Mouse (Mus musculus) midbrain, postnatal 0 days (tissue): ENCODE data around the gene Gm10577. TPM values are rescaled to one million over a fixed set of nuclear protein-coding genes. Genes with fewer than 3 reads are reported as not detected.

Experiments used
- ATAC-seq: fragments of 200-750 bp; cut with Nextera tagmentation; 2 replicates; pipeline ENCODE4 v1.8.0; 2017; ENCODE audit warnings: moderate number of reproducible peaks, mild to moderate bottlenecking, moderate TSS enrichment, moderate library complexity; ENCODE audit not compliant: low FRiP score
- DNase-seq: peaks from one replicate; pipeline ENCODE4 v3.0.0-alpha.2; 2015; ENCODE audit warnings: low spot score
- H3K27ac ChIP-seq: fragments of 300-500 bp; sonication (generic); 2 replicates; pipeline ENCODE4 v1.5.1; 2014; ENCODE audit warnings: low read depth, mild to moderate bottlenecking, low read length, mixed read lengths
- H3K27me3 ChIP-seq: fragments of 300-500 bp; sonication (generic); 2 replicates; pipeline ENCODE4 v1.6.1; 2014; ENCODE audit warnings: low read length, control low read depth, mixed read lengths; ENCODE audit not compliant: insufficient read depth
- H3K36me3 ChIP-seq: fragments of 300-500 bp; sonication (generic); 2 replicates; pipeline ENCODE4 v1.6.1; 2014; ENCODE audit warnings: low read length, control low read depth, mixed read lengths; ENCODE audit not compliant: insufficient read depth
- H3K4me1 ChIP-seq: fragments of 300-500 bp; sonication (generic); 2 replicates; pipeline ENCODE4 v1.6.1; 2014; ENCODE audit warnings: mild to moderate bottlenecking, control low read depth, antibody characterized with exemption, low read length, mixed read lengths; ENCODE audit not compliant: insufficient read depth
- H3K4me2 ChIP-seq: fragments of 300-500 bp; sonication (generic); 2 replicates; pipeline ENCODE4 v1.6.1; 2014; ENCODE audit warnings: low read depth, mild to moderate bottlenecking, low read length, mixed read lengths; ENCODE audit not compliant: poor library complexity, severe bottlenecking
- H3K4me3 ChIP-seq: fragments of 300-500 bp; sonication (generic); 2 replicates; pipeline ENCODE4 v1.5.1; 2014; ENCODE audit warnings: low read depth, mild to moderate bottlenecking, low read length, moderate library complexity
- H3K9ac ChIP-seq: fragments of 300-500 bp; sonication (generic); replicated peaks from 2 replicates; pipeline ENCODE4 v1.6.1; 2014; ENCODE audit warnings: mild to moderate bottlenecking, low read length, moderate library complexity, mixed read lengths; ENCODE audit not compliant: poor library complexity, severe bottlenecking
- H3K9me3 ChIP-seq: fragments of 300-500 bp; sonication (generic); 2 replicates; pipeline ENCODE4 v1.6.1; 2016; ENCODE audit warnings: low read length, control low read depth
- CTCF ChIP-seq: IDR thresholded peaks from 2 replicates; pipeline ENCODE4 v1.5.1; 2016; ENCODE audit warnings: antibody characterized with exemption, mild to moderate bottlenecking
- WGBS: fragments of 180-500 bp; shearing (Covaris S2); extraction: QIAGEN DNeasy Blood & Tissue Kit; methylation state at CpG from one replicate; pipeline ENCODE4 v1.1.7; 2014; 5-methylcytosine and 5-hydroxymethylcytosine counted together
- polyA plus RNA-seq: library from polyadenylated mRNA; unstranded; fragments of >200 nt; fragmentation: Nextera tagmentation; extraction: Ambion mirVana; gene quantifications from 2 replicates; pipeline ENCODE4 v1.2.1, GENCODE M21; 2015
- total RNA-seq: library from RNA; depleted of rRNA; stranded (reverse); fragments of >200 nt; gene quantifications from 2 replicates; pipeline ENCODE4 v1.2.3, GENCODE M21; 2014; rRNA removed

Gene Gm10577
- total and polyA plus RNA-seq, 2 experiments from 2014 or later: not detected

- peak overlapping the region; percentile 57 for H3K27ac ChIP-seq
- TF ChIP-seq CTCF: peak; percentile 39
- ATAC-seq: peak; percentile 57
Measured at GRCm38 (mm10) chr4:100974455-100975035, 46.0 kb downstream of the Gm10577 start.

GRCm38 (mm10) chr4:100973641-100974454, 46.6 kb downstream of the Gm10577 start:
- no peaks in the 10 kb centered on the region for H3K4me1 ChIP-seq
- TF ChIP-seq CTCF: no peak
- peak overlapping the region; percentile 57 for H3K27ac ChIP-seq
- H3K4me3 ChIP-seq: no peak overlapping the region
- peak; percentile 88 for ATAC-seq
- no peaks in the 10 kb centered on the region for H3K27me3 ChIP-seq
- 20% methylated on average over 16 of the region's 16 CpGs for WGBS
- H3K9ac ChIP-seq: no peak overlapping the region
- no peaks in the 10 kb centered on the region for H3K9me3 ChIP-seq
- H3K36me3 ChIP-seq: 0 out of 2 replicates have a peak, but pooled peaks cover 8% of the 10 kb centered on the region
- peak; percentile 84 for DNase-seq
- H3K4me2 ChIP-seq: no peak overlapping the region

More at GRCm38 (mm10) chr4:100974455-100975035, 46.0 kb downstream of the Gm10577 start:
- H3K4me3 ChIP-seq: no peak overlapping the region
- no peaks in the 10 kb centered on the region for H3K4me1 ChIP-seq
- H3K9me3 ChIP-seq: no peaks in the 10 kb centered on the region
- WGBS: 20% methylated on average over 14 of the region's 14 CpGs
- no peaks in the 10 kb centered on the region for H3K27me3 ChIP-seq
- H3K9ac ChIP-seq: no peak overlapping the region
- H3K4me2 ChIP-seq: no peak overlapping the region
- DNase-seq: peak; percentile 76
- 0 out of 2 replicates have a peak, but pooled peaks cover 4% of the 10 kb centered on the region for H3K36me3 ChIP-seq

Other genes starting within 250 kb of the Gm10577 start
- gene Cachd1, start 244.0 kb downstream of the Gm10577 start, total RNA-seq: 52.2 and 59.8 TPM in 2 replicates
- 25.1 and 26.5 TPM in 2 replicates for gene Cachd1, start 244.0 kb downstream of the Gm10577 start, polyA plus RNA-seq
- gene Raver2, start 48.3 kb upstream of the Gm10577 start, total RNA-seq: 19.7 and 20.2 TPM in 2 replicates
- gene Raver2, start 48.3 kb upstream of the Gm10577 start, polyA plus RNA-seq: 4.8 and 5.5 TPM in 2 replicates
- gene Jak1, start 244.6 kb upstream of the Gm10577 start, total RNA-seq: 76.1 and 87.5 TPM in 2 replicates
- 82.7 and 91.9 TPM in 2 replicates for gene Jak1, start 244.6 kb upstream of the Gm10577 start, polyA plus RNA-seq